Mouse (Mus musculus) limb, embryonic 13.5 days (tissue): ENCODE measurements at regions not wholly inside any gene's neighbourhood (a gene's known extent, or its start where the extent isn't known, plus 50 kb on each side); places are given as distances from the start of the nearest gene placed in this dataset.

Source experiments
- ATAC-seq: fragments of 200-750 bp; cut with Nextera tagmentation; 2 replicates; pipeline ENCODE4 v1.8.0; 2017; ENCODE audit warnings: low read depth, moderate number of reproducible peaks, moderate TSS enrichment; ENCODE audit not compliant: low FRiP score
- H3K27ac ChIP-seq: fragments of 300-500 bp; sonication (generic); 2 replicates; pipeline ENCODE4 v1.5.1; 2015; ENCODE audit warnings: inconsistent platforms, mild to moderate bottlenecking, moderate library complexity
- H3K27me3 ChIP-seq: fragments of 300-500 bp; sonication (generic); 2 replicates; pipeline ENCODE4 v1.6.1; 2015; ENCODE audit warnings: mild to moderate bottlenecking, inconsistent platforms
- H3K36me3 ChIP-seq: fragments of 300-500 bp; sonication (generic); 2 replicates; pipeline ENCODE4 v1.6.1; 2015; ENCODE audit warnings: inconsistent platforms, mild to moderate bottlenecking, moderate library complexity
- H3K4me1 ChIP-seq: fragments of 300-500 bp; sonication (generic); 2 replicates; pipeline ENCODE4 v1.6.1; 2015; ENCODE audit warnings: inconsistent platforms
- H3K4me2 ChIP-seq: fragments of 300-500 bp; sonication (generic); replicated peaks from 2 replicates; pipeline ENCODE4 v1.6.1; 2015; ENCODE audit warnings: inconsistent platforms, mild to moderate bottlenecking, moderate library complexity
- H3K4me3 ChIP-seq: fragments of 300-500 bp; sonication (generic); 2 replicates; pipeline ENCODE4 v1.5.1; 2015; ENCODE audit warnings: moderate library complexity, mild to moderate bottlenecking, inconsistent platforms
- H3K9ac ChIP-seq: fragments of 300-500 bp; sonication (generic); 2 replicates; pipeline ENCODE4 v1.6.1; 2015; ENCODE audit warnings: mild to moderate bottlenecking, inconsistent platforms
- H3K9me3 ChIP-seq: fragments of 300-500 bp; sonication (generic); 2 replicates; pipeline ENCODE4 v1.6.1; 2016; ENCODE audit warnings: inconsistent platforms

- Histone ChIP-seq H3K9me3 (peaks cover 76% of the 10 kb centered on the region), H3K36me3 (no peaks in the 10 kb centered on the region), H3K4me3 (no peak overlapping the region), H3K4me1 (no peaks in the 10 kb centered on the region), H3K9ac (no peak overlapping the region), H3K4me2 (no peak overlapping the region), H3K27ac (no peak overlapping the region), H3K27me3 (no peaks in the 10 kb centered on the region)
- no peak for ATAC-seq
These were observed 87.4 kb downstream of the Scgb2b26 start for GRCm38 (mm10) chr7:33857431-33857830.

- Histone ChIP-seq H3K4me3 (no peak overlapping the region), H3K27me3 (no peaks in the 10 kb centered on the region), H3K4me1 (no peaks in the 10 kb centered on the region), H3K27ac (no peak overlapping the region), H3K36me3 (no peaks in the 10 kb centered on the region), H3K4me2 (no peak overlapping the region), H3K9me3 (peaks cover 80% of the 10 kb centered on the region), H3K9ac (no peak overlapping the region)
- no peak for ATAC-seq
These were observed 89.9 kb downstream of the Scgb2b26 start for GRCm38 (mm10) chr7:33854911-33855310.
